Mouse (Mus musculus) telencephalon, adult 2 months (tissue): Measurements from ENCODE around the gene Vmn1r72.
"Not testable (repeated sequence)": the region's sequence is repeated elsewhere in the genome, so short reads cannot be mapped to it uniquely, and the experiment has no call there.

Source experiments
- DNase-seq: peaks from one replicate; pipeline ENCODE4 v3.0.0-alpha.2; 2011; ENCODE audit warnings: low read depth, low spot score

Vmn1r72 gene

DNA sequence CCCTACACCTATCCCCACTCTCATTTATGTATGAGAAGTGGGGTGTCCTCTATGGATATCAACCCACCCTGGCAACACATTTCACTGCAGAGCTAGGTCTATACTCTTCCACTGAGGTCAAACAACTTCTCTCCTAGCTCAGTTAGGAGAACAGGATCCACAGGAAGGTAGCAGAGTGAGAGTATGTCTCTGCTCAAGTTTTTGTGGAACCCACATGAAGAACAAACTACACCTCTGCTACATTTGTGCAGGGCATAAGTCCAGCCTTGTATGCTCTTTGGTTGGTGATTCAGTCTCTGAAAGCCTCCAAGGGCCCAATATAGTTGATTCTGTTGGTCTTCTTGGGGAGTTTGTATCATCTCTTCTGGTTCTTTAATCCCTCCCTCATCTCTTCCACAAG, at the start of gene Vmn1r72:
TSS of gene Vmn1r72 (minus strand) at position 101 of the 400 bp plus-strand sequence.
- DNase-seq = not testable (repeated sequence)

- not testable (repeated sequence) for DNase-seq
Observed at GRCm38 (mm10) chr7:11617082-11617481, 62.9 kb downstream of the Vmn1r72 start.
